Mouse (Mus musculus): ENCODE measurements around the gene Plk5. TPM values are rescaled to one million over a fixed set of nuclear protein-coding genes. Genes with fewer than 3 reads are reported as not detected.

The Plk5 gene
- polyA plus RNA-seq, 2 experiments: 0.09 to 0.10 TPM

- H3K4me3 ChIP-seq (ENCODE audit: insufficient read depth in 1 of 2, low read depth in 2 of 2, low read length in 2 of 2): no peak overlapping the region
- H3K27ac ChIP-seq: peak overlapping the region; percentile 11
- DNase-seq (ENCODE audit: low read depth in 3 of 3, low spot score in 3 of 3) (no peak), ATAC-seq (ENCODE audit: insufficient read depth) (no peak)
- no peaks in the 10 kb centered on the region for H3K9me3 ChIP-seq (ENCODE audit: control insufficient read depth, low read length)
- peaks cover 1% of the 10 kb centered on the region for H3K27me3 ChIP-seq (ENCODE audit: control insufficient read depth, insufficient read depth, low read length)
- peaks cover 7% of the 10 kb centered on the region; the same call in 1 of the 2 replicates for H3K36me3 ChIP-seq (replicated peaks; ENCODE audit: control insufficient read depth, insufficient read depth, low read depth)
- H3K4me1 ChIP-seq (replicated peaks; ENCODE audit: control insufficient read depth in 2 of 2, insufficient read depth in 2 of 2, low read length in 1 of 2): peaks cover 20 to 25% of the 10 kb centered on the region in 2 experiments
- 48% methylated on average over 6 of the region's 6 CpGs for WGBS (ENCODE audit: insufficient replicate concordance)
- TF ChIP-seq CTCF (IDR thresholded peaks at IDR 0.05; ENCODE audit: low read depth) (no peak), EP300 (IDR thresholded peaks at IDR 0.05; ENCODE audit: low read depth) (no peak)
- H3K4me2 ChIP-seq (ENCODE audit: low read depth): peak overlapping the region; percentile 70
- H3K9ac ChIP-seq (replicated peaks): no peak overlapping the region
Measured at GRCm38 (mm10) chr10:80321014-80321669, 35.1 kb upstream of the Plk5 start.

- peak overlapping the region; percentile 96 for H3K4me2 ChIP-seq (ENCODE audit: low read depth)
- H3K36me3 ChIP-seq (replicated peaks; ENCODE audit: control insufficient read depth, insufficient read depth, low read depth): peaks cover 7% of the 10 kb centered on the region; the same call in 1 of the 2 replicates
- no peak for TF ChIP-seq EP300 (IDR thresholded peaks at IDR 0.05; ENCODE audit: low read depth)
- no peak for TF ChIP-seq CTCF (IDR thresholded peaks at IDR 0.05; ENCODE audit: low read depth)
- H3K9ac ChIP-seq (replicated peaks): peak overlapping the region; percentile 60
- H3K27ac ChIP-seq: peak overlapping the region; percentile 43
- H3K27me3 ChIP-seq (ENCODE audit: control insufficient read depth, insufficient read depth, low read length): no peaks in the 10 kb centered on the region
- WGBS (ENCODE audit: insufficient replicate concordance): 82% methylated on average over 21 of the region's 21 CpGs
- DNase-seq (ENCODE audit: low read depth in 3 of 3, low spot score in 3 of 3): no peak
- H3K4me3 ChIP-seq (ENCODE audit: insufficient read depth in 1 of 2, low read depth in 2 of 2, low read length in 2 of 2): peak overlapping the region; percentile 72 to 74
- ATAC-seq (ENCODE audit: insufficient read depth): no peak
- H3K9me3 ChIP-seq (ENCODE audit: control insufficient read depth, low read length): no peaks in the 10 kb centered on the region
- H3K4me1 ChIP-seq (replicated peaks; ENCODE audit: control insufficient read depth in 2 of 2, insufficient read depth in 2 of 2, low read length in 1 of 2): peaks cover 15 to 17% of the 10 kb centered on the region in 2 experiments
Measured at GRCm38 (mm10) chr10:80321670-80322581, 34.3 kb upstream of the Plk5 start.

GRCm38 (mm10) chr10:80322811-80323211, 33.4 kb upstream of the Plk5 start:
- Histone ChIP-seq H3K4me1 (replicated peaks; ENCODE audit: control insufficient read depth in 2 of 2, insufficient read depth in 2 of 2, low read length in 1 of 2) (peaks cover 10 to 11% of the 10 kb centered on the region in 2 experiments), H3K4me3 (ENCODE audit: insufficient read depth in 1 of 2, low read depth in 2 of 2, low read length in 2 of 2) (peak overlapping the region; percentile 72 to 74), H3K27ac (peak overlapping the region; percentile 43), H3K27me3 (ENCODE audit: control insufficient read depth, insufficient read depth, low read length) (no peaks in the 10 kb centered on the region), H3K9ac (replicated peaks) (peak overlapping the region; percentile 60), H3K36me3 (replicated peaks; ENCODE audit: control insufficient read depth, insufficient read depth, low read depth) (peaks cover 7% of the 10 kb centered on the region; the same call in 1 of the 2 replicates), H3K9me3 (ENCODE audit: control insufficient read depth, low read length) (no peaks in the 10 kb centered on the region), H3K4me2 (ENCODE audit: low read depth) (peak overlapping the region; percentile 96)
- DNase-seq (ENCODE audit: low read depth in 3 of 3, low spot score in 3 of 3) (no peak), ATAC-seq (ENCODE audit: insufficient read depth) (peak; percentile 22; the same call in 1 of the 2 replicates)
- 4% methylated on average over 28 of the region's 28 CpGs for WGBS (ENCODE audit: insufficient replicate concordance)
- TF ChIP-seq EP300 (IDR thresholded peaks at IDR 0.05; ENCODE audit: low read depth) (no peak), CTCF (IDR thresholded peaks at IDR 0.05; ENCODE audit: low read depth) (peak; percentile 44)

GRCm38 (mm10) chr10:80323261-80324119, 32.8 kb upstream of the Plk5 start:
- peak overlapping the region; percentile 96 for H3K4me2 ChIP-seq (ENCODE audit: low read depth)
- ATAC-seq (ENCODE audit: insufficient read depth): peak; percentile 74
- H3K27ac ChIP-seq: peak overlapping the region; percentile 43
- H3K9ac ChIP-seq (replicated peaks): peak overlapping the region; percentile 60
- H3K36me3 ChIP-seq (replicated peaks; ENCODE audit: control insufficient read depth, insufficient read depth, low read depth): peaks cover 3% of the 10 kb centered on the region; the same call in 1 of the 2 replicates
- no peaks in the 10 kb centered on the region for H3K9me3 ChIP-seq (ENCODE audit: control insufficient read depth, low read length)
- peak overlapping the region; percentile 72 to 74 for H3K4me3 ChIP-seq (ENCODE audit: insufficient read depth in 1 of 2, low read depth in 2 of 2, low read length in 2 of 2)
- DNase-seq (ENCODE audit: low read depth in 3 of 3, low spot score in 3 of 3): peak in 2 of 3 experiments; percentile 54 to 66
- TF ChIP-seq CTCF (IDR thresholded peaks at IDR 0.05; ENCODE audit: low read depth): 0 out of 2 replicates have a peak, but pooled peaks have one; percentile 8
- TF ChIP-seq EP300 (IDR thresholded peaks at IDR 0.05; ENCODE audit: low read depth): no peak
- WGBS (ENCODE audit: insufficient replicate concordance): under 1% methylated on average over 44 of the region's 46 CpGs
- no peaks in the 10 kb centered on the region for H3K27me3 ChIP-seq (ENCODE audit: control insufficient read depth, insufficient read depth, low read length)
- H3K4me1 ChIP-seq (replicated peaks; ENCODE audit: control insufficient read depth in 2 of 2, insufficient read depth in 2 of 2, low read length in 1 of 2): peaks cover 10 to 11% of the 10 kb centered on the region in 2 experiments

Data from liver, embryonic 14.5 days (tissue).